Mouse (Mus musculus) cortical plate, adult 2 months (tissue): Measurements from ENCODE around the gene Cmbl.

Source experiments
- CTCF ChIP-seq: fragments of 200-500 bp; IDR thresholded peaks from 2 replicates; pipeline ENCODE4 v1.5.1; 2011; ENCODE audit warnings: mild to moderate bottlenecking, control low read depth, low read length; ENCODE audit not compliant: insufficient read depth; ENCODE audit errors: extremely low read depth
- POLR2A ChIP-seq: fragments of 200-500 bp; IDR thresholded peaks from 2 replicates; pipeline ENCODE4 v1.6.1; 2011; ENCODE audit warnings: mild to moderate bottlenecking, low read length, control low read depth; ENCODE audit not compliant: insufficient read depth; ENCODE audit errors: extremely low read depth

DNA sequence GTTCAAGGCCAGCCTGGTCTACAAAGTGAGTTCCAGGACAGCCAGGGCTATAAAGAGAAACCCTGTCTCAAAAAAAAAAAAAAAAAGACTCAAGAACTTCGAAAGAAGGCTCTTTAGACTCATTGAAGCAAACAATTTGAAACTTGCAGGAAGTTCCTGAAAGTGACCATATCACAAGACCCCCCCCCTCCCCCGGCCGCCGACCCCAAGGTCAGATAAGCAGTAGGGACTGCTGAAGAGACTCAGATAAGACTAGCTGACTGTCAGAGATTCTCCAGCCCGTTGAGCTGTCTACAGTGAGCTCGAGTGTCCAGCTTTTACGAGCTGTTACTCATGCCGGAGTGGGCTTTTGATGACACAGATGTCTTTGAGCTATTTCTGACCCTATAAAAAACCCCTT lies 2.3 kb upstream of the Cmbl start:
- TF ChIP-seq CTCF (no peak), POLR2A (no peak)
